Mouse (Mus musculus): ENCODE measurements at regions not wholly inside any gene's neighbourhood (a gene's known extent, or its start where the extent isn't known, plus 50 kb on each side); places are given as distances from the start of the nearest gene placed in this dataset.

DNA sequence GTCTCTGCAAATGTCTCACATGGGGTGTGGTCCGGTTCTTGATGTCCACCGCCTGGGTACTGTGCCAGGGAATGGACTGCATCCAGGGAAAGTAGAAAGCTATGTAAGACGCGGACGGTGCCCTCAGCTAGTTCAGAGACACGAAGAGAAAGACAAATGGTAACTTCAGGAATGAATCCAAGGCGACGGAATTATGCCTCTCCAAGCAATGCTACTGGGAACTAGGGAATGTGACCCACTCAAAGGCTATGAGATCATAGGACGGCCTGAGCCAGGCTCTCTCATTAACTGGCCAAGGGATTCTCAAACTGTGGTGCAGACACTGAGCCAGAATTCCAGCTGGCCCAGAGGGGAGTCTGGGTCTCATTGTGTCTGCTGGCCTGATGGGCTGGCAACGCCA, 186.5 kb downstream of the Tle3 start:
- TF ChIP-seq ZNF384 (IDR thresholded peaks at IDR 0.05; ENCODE audit: low read depth, low read length): no peak
- TF ChIP-seq HCFC1 (IDR thresholded peaks at IDR 0.05; ENCODE audit: borderline replicate concordance, insufficient read depth, low read length): no peak
- no peak for TF ChIP-seq MAFK (IDR thresholded peaks at IDR 0.05; ENCODE audit: insufficient read depth, low read depth, low read length)
- TF ChIP-seq CHD2 (IDR thresholded peaks at IDR 0.05; ENCODE audit: low read depth, low read length): no peak
